Mouse (Mus musculus) neutrophil, adult 5-6 weeks (primary cell): ENCODE results near the gene Nudt8. TPM values are rescaled to one million over a fixed set of nuclear protein-coding genes. Genes with fewer than 3 reads are reported as not detected.

Source experiments
- ATAC-seq: fragments of 151-379, 151-347 bp; 2 replicates; pipeline ENCODE4 v1.8.0; 2017; ENCODE audit warnings: mild to moderate bottlenecking, moderate TSS enrichment; ENCODE audit not compliant: insufficient number of reproducible peaks, poor library complexity, low FRiP score, severe bottlenecking; ENCODE audit errors: extremely low read depth
- total RNA-seq: library from RNA; stranded (forward); fragments of 200-1000 nt; gene quantifications from 2 replicates; pipeline ENCODE4 v1.2.3, GENCODE M21; 2017

Gene Nudt8
- total RNA-seq, 1 experiment from 2014 or later, result 15.5 TPM

DNA sequence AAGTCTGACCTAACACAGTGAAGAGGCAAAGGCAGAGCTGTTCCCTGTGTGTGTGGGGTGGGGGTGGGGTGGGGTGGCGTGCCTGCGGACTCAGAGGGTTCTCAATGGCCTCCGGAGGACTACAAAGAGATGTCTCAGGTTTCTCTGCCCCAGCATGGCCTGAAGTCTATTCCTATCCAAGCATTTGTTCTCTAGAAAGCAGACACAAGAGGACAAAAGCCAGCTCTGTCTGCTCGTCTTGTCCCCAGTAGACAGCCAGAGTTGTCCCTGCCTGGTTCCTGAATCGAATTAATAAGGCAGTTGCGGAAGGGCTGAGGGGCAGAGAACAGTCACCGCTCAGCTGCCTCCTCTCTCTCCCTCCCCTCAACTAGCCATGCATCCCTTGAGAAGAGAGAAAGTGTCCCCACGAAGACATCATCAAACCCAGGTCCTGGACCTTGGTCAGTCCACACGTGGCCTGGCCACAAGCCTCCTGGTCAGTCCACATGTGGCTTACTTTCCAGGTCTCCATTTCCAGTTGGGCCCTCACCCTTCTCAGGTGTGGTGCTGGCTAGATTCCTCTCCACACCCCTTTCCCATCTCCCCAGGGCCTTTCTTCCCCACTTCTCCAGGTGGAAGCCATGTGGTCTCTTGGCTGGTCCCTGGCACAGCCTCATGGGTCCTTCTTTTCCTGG is 16.7 kb upstream of the Nudt8 start:
- ATAC-seq, result no peak

DNA sequence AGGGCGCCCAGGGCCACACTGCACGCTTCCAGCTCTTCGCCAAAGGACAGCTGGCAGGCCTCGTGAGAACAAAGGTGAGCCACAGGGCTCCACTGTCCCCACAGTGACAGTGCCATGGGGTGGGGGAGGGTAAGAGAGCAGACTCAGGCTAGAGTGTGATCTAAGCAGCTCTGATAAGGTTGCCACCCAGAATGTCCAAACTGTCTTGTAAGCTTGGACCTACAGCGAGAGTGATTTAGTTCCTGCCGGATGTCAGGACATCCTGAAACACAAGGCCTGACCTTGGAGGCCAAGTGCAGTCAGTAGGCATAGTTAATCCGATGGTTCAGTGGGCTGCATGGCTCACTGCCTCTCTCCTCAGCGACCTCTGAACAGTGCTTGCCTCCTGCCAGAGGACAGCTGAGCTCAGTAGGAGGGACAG is 15.1 kb upstream of the Nudt8 start:
- no peak for ATAC-seq

DNA sequence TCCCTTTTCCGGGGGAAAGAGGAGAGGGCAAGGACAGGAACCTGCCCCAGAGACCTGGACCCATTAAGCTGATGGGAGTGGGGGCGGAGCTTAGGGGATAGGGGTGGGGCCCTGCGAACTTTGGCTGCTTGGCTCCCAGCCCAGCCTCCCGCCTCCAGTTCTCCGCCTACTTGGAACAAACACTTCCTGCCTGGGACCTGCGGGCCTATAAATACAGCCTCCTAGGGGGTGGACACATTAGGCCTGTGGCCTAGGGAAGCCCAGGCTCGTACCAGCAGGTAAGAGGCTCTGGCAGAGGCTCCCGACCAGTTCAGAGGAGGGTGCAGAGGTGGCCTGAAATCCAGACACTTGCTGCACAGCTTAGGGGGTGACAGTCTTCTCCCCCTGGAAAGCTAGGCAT is 14.0 kb upstream of the Nudt8 start, which contains the start of gene Acy3:
TSS of gene Acy3 (plus strand) at position 237 of the 400 bp plus-strand sequence.
- no peak for ATAC-seq

DNA sequence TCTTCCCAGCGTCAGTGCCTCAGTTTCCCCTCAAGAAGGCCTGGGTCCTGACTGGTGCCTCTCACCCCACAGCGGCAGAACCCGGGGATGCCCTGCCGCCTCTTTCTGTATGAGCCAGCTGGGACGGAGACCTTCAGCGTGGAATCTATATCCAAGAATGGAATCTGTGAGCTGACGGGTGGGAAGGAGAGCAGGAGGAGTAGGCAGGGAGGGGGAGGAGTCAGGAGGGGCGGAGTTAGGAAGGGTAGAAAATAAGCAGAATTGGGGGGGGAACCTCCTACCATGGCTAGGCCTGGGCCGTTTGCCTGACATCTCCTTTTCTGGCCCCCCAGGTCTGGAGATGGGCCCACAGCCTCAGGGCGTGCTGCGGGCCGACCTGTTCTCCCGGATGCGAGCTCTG is 12.3 kb upstream of the Nudt8 start:
- ATAC-seq, result no peak

DNA sequence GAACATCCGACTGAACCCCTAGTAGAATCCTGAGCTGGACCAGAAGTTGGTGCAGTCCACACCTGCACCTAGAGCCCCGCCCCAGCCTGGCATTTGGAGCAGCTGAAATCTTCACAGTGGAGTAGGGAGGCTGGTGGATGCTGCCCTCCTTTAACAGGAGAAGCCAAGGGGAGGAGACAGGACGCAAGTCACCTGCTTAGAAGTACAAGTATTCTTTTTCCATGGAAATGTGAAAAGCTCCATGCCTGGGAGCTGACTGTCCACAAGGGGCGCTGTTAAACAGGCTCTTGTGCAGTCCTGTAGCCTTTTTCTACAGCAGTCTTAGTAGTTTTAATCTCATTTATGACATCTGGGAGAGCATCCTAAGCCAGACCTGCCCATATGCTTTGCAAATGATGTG is 11.6 kb upstream of the Nudt8 start:
- ATAC-seq, result no peak

DNA sequence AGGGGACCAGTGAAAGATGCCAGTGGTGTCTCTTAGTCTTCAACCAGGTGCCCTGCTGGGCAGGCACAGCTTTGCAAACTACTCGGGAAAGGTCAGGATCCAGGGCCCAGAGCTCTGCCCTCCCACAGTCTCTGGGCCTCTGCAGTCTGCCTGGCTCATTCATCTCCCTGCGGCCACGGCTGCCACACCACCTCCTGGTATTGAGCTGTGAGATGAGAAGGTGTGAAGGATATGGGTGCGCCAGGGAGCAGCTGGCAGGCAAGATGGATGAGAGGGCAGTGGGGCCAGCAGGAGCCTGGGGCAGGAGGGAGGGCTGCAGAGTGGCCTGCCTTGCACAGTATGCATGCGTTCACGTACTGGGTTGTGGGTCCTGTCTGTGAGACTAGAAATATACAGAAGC is 9.6 kb upstream of the Nudt8 start:
- no peak for ATAC-seq

DNA sequence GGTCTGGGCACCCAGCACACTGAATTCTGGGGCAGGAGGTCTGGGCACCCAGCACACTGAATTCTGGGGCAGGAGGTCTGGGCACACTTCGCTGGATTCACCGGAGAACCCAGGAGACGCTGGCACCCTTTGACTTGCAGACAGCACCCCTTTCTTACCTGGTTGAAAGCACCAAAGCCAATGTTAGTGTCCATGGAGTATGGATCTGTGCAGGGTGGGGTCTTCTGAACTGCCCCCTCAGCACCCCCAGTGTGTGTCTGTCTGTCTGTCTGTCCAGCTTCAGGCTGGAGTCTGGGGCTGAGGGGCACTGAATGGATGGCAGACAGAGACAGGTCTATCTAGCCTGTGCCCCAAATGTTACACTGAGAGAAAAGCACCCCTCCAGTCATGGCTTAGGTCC is 8.8 kb upstream of the Nudt8 start:
- no peak for ATAC-seq

DNA sequence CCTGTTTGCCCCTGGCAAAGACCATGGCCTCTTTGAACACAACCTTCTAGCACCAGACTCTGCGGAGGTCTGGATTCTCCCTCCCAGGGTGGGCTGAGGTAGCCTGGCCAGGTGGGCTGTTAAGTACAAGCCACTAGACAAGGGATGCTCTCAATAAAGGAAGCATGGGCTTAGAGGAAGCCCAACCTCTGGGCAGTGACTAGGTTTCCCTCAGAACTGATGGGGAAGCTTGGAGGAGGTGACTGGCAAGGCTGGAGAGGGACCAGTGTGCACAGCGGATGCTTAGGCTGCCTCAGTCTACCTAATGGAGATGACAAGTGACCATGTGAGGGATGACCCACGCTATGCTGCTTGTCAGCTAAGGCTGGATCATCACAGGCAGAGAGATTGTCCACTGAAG is 8.4 kb upstream of the Nudt8 start:
- no peak for ATAC-seq

DNA sequence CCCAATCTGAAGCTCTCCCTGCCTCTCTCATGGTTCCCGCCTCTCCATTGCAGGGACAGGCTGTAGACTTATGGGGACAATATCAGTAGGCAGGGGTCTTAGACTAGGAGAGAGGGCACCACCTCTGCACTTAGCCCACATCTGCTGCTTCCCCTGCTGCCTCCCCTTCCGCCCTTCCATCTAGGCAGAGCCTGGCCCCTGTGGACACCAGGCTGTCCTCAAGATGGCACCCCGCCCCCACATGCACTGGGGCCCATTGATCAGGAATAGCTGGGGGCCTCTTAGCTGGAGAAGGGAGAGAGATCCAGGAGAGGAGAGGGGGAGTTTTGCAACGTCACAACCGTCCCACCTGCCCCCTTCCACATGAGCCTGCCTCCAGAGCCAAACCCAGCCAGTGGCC is 8.0 kb upstream of the Nudt8 start, which contains the start of gene Tbx10:
TSS of gene Tbx10 (plus strand) at position 337 of the 400 bp plus-strand sequence.
- ATAC-seq, result no peak

DNA sequence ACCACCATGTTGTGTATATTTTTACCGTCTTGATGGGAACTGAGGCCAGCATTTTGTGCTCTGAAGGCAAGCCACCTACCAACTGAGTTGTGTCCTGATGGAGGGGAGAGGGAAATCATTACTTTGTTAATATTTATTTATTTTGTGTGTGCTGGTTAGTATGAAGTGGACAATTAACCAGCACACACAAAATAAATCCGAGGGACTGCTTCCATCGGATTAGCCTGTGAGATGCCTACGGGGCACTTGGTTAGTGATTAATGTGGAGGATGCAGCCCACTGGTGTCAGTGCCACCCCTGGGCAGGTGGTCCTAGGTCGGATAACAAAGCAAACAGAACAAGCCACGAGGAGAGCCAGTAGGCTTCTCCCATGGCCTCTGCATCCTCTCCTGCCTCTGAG is 5.4 kb upstream of the Nudt8 start:
- no peak for ATAC-seq

DNA sequence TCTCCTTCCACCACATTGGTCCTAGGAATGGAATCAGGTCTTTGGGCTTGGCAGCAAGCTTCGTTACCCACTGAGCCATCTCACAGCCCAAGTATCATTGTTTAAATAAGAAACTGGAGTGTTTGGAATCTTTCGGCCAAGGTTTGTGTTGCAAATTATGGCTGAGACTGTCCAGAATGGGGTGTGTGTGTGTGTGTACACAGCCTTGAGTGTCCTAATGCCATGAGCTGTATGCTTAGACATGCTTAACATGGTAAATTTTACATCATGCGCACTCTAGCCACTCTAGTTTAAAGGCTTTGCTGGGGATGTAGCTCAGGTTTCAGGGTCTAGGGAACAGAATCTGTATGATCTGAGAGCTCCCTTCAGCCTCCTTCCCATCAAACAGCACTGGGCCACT is 4.9 kb upstream of the Nudt8 start:
- ATAC-seq, result no peak

DNA sequence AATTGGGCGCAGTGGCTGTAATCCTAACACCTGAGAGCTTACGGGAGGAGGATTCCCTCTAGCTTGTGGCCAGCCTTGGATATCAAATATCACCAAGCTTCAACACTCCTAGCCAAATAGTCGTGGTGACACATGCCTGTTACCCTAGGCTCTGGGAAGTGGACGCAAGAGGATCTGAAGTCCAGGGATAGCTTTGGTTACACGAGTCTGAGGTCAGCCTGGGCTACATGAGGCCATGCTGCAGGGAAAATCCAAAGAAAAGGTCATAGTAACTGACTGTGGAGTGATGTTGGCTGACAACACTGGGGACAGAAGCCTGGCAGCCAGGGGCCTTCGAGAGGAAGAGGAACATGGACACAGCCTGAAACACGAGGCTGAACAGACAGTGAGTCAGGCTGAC is 4.3 kb upstream of the Nudt8 start:
- no peak for ATAC-seq

DNA sequence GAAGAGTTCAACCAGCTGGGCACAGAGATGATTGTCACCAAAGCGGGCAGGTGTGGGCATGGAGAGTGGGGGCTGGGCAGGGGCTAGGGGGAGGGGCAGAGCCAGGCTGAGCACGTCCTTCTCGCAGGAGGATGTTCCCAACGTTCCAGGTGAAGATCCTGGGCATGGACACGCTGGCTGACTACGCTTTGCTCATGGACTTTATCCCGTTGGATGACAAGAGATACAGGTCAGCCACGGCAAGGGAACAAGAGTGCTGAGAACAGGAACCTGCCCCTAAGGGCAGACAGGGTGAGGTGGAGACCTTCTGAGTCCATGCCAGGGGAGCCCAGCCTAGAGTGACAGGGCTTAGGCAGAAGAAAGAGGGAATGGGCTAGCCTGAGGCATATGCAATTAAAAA is 3.6 kb upstream of the Nudt8 start:
- no peak for ATAC-seq

DNA sequence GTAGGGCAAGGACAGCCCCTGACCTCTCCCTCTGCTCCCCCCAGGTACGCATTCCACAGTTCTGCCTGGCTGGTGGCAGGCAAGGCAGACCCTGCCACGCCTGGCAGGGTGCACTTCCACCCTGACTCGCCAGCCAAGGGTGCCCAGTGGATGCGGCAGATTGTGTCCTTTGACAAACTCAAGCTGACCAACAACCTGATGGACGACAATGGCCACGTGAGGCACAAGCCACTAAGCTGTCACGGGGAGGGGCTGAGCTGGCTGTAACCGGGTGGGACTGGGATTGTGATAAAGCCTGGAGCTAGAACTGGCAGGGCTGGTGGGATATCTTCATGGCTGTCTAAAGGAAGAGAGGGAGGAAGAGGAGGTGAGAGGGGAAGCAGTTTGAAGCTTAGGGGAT is 3.1 kb upstream of the Nudt8 start:
- ATAC-seq, result no peak

DNA sequence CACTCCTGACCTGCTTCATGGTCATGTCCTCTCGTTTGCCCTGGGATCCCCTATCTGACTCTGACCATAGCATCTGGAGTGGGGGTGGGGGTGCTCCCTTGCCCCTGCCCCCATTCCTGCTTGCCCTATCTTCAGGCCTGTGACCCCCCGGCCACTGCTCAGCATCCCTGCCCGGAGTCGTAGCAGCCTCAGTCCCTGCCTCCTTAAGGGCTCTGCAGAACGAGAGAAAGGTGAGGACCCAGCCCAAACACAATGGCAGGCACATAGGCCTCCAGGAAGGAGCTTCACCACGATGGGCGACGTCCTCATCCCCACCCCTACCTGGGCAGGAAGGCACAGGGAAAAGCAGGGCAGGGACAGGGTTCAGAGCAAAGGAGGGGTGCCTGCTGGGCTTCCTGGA is 2.0 kb upstream of the Nudt8 start:
- no peak for ATAC-seq

DNA sequence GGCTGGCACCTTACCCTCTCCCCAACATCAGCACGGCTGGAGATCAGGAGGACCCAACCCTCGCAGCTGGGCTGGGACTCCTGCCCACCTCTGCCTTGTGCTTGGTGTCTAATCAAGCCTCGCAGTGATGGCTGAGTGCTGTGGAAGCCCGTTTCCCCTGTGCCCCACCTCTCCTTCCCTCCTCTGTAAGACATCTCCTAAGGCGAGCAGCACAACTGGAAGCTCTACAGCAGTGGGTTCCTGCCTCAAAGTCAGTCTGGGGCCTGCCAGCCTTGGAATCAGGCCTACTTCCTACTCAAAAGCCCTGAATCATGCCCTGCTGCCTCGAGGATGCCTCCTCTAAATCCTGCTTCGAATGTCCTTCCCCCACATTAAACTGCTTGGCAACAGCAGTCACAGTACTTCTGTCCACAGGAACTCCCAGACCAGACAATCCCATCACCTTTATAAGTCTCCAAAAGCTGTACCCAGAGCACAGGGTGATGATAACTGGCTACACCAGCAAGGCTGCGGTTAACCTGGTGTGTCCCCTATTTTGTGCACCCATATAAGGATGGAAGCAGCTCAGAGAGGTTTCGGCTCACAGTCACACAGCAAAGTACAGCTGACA is 1.2 kb upstream of the Nudt8 start:
- no peak for ATAC-seq

DNA sequence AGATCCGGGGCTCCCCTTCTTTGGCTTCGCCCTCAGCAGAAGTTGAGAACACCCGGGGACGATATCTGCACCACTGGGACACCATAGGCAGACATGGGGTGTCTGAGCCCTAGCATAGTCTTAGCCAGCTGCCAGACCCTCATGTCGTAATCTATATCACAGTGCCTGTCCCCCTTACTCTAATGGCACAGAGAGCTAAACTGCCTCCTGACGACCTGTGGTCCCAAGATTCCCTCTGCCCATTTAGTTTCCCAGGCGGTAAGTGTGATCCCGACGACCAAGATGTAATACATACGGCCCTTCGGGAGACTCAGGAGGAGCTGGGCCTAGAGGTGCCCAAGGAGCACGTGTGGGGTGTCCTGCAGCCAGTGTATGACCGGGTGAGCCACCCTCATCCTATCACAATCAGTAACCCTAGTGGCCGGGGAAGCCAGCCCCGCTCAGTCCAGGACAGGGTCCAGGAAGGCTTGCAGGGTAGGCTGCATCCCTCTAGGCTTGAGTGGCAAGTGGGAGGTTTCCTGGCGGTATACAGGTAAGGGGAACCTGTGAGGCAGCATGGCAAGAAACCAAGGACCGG is 657 bp downstream of the Nudt8 start:
- ATAC-seq, result no peak

DNA sequence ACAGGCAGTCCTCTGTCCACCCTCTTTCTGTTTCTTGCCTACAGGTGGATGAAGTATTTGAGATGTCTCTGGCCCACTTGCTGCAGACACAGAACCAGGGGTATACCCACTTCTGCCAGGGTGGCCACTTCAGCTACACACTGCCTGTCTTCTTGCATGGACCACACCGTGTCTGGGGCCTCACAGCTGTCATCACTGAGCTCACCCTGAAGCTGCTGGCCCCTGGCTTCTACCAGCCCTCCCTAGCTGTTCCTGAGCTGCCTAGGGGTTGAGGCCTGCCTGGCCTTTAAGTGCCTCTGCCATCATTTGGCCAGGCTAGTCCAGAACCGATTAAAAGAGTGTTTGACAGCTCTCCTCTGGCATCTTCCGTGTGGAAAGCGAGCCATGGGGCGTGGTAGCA is 1.4 kb downstream of the Nudt8 start:
- no peak for ATAC-seq

DNA sequence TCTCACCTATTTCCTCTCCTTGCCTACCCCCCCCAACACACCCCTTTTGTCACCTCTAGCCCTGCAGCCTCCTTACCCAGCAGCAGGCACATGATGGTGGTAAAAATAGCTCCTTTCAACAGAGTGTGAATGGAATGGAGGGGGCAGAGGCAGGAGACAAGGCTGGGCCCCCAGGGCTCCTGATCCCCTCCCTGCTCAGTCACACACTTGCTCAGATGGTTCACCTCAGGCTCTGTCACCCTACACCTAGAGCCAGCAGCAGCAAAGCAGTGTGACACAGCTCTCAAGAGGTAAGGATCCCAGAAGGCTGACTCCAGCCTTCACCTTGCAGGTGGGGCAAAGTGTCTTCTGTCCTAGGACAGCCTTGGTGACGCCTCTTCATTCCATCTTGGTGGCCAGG is 2.7 kb downstream of the Nudt8 start, which contains the start of gene Doc2g:
TSS of gene Doc2g (plus strand) at position 202 of the 400 bp plus-strand sequence.
- ATAC-seq, result no peak

DNA sequence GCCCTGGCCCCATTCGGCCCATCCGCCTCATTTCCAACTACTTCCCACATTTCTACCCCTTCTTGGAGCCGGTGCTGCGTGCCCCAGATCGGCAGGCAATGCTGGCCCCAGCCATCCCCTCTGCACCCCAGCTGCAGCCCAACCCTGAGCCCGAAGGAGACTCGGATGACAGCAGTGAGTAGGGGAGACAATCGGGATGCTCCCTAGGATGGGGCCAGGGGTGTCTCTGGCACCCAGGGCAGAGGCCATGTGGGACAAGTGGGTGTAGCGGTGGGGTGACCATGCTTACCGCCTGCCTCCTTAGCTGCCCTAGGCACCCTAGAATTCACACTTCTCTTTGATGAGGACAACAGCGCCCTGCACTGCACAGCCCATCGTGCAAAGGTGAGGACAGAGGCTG is 3.3 kb downstream of the Nudt8 start:
- no peak for ATAC-seq
